Mouse (Mus musculus): ENCODE data around the gene Mfng.

Gene Mfng

DNA sequence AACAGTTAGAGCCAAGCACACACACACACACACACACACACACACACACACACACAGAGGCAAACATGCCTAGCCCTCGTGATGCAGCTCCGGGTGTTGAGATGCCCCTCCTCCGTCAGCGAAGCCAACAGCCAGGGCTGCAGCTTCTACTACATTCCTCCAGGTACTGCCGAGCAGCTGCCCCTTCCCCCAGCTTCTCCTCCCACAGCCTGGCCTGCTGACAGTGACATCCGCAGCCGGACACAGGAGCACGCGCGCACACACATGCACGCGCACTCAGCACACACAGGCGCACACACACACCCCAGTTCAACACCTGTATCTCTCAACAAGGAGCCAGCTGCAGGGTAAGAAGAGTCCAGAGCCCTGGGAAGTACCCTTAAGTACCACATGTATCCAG lies 56.3 kb downstream of the Mfng start:
- in situ Hi-C loops (cut with MboI, MseI), result no loop called here

DNA sequence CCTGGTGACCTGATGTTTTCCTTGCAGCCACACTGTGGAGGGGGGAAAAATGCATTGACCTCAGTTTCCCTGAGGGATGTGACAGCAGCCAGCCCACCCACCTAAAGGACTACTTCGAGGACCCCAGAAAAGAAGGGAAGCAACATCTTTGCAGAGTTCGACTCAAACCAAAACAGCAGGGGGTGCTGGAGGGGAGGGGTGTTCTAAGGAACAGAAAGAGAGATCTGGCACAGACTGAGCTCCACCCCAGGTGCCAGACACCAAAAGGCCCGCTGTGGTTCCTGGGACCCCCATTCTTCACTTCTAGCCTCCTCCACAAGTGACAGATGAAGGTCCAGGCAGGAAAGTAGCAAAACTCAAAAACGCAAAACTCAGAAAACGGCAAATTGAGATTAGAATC lies 57.4 kb downstream of the Mfng start:
- in situ Hi-C loops (cut with MboI, MseI), result no loop called here

- in situ Hi-C loops (cut with MboI, MseI), result no loop called here
Measured at GRCm38 (mm10) chr15:78713751-78714150, 59.5 kb downstream of the Mfng start.

GRCm38 (mm10) chr15:78712335-78713258 lies 60.7 kb downstream of the Mfng start:
- in situ Hi-C loops (cut with MboI, MseI), result no loop called here

DNA sequence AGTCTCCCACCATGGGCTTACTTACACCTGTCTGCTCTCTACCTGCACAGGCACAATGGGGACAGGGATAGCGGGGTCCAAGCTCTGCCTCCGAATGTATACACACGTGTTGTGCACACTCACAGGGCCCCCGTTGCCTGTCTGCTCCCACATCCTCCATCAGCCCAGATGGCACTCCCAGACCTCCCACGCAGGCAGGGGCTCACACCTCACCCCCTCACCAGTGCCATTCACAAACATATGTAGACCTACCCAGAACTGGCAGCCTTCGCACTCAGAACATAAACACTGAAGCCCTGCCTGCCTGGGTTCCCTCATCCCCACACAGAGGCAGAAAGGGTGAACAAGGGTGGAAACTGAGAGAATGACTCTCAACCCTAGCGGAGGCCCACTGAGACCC lies 61.3 kb downstream of the Mfng start:
- in situ Hi-C loops (cut with MboI, MseI), result no loop called here

GRCm38 (mm10) chr15:78710634-78711033 lies 62.6 kb downstream of the Mfng start:
- in situ Hi-C loops (cut with MboI, MseI), result no loop called here

DNA sequence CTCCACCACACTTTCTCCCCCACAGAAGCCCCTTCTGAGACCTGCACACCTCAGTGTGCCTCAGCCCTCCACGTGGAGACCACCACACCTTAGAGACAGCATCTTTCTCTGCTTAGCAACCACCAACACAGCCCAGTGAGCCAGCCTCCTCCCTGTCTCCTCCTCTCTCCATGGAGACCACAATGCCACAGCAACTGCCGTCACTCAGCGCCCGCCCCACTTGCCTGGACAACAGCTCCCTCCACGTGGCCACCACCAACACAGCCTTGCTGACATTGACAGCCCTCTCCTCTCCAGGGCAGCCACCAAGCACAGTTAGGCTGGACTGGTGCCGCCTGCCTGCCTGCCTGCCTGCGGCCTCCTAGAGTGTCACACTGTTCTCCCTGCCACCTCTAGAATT lies 63.5 kb downstream of the Mfng start:
- in situ Hi-C loops (cut with MboI, MseI), result no loop called here

- in situ Hi-C loops (cut with MboI, MseI), result no loop called here
Measured at GRCm38 (mm10) chr15:78706630-78707029, 66.6 kb downstream of the Mfng start.
